13 mouse cellular contexts compared by ENCODE assay signal in genomic region chr2:164457942-164458341, GRCm38 (mm10). TPM values are rescaled to one million over a fixed set of nuclear protein-coding genes. Genes with fewer than 3 reads are reported as not detected.
DNase-seq lines count a peak whose midpoint lies in the region; ATAC-seq and TF ChIP-seq lines count a peak whose summit lies in the region.
"Had no signal": no experiment of that assay in that cellular context is flagged by ENCODE, and none has a peak within 500 bp of the region (broad histone marks: within the 10 kb centered on the region; RNA-seq: fewer than 3 reads in every experiment).

No protein-coding gene starts in this region.

- DNase-seq in liver, adult 2 months (ENCODE audit: extremely low read depth, low read depth, low spot score) = peak; percentile 97
- DNase-seq in liver = no peak
- DNase-seq in lung, adult 2 months = peak; percentile 55
- peak; percentile 77 for DNase-seq in yolk sac, embryonic 10.5 days (ENCODE audit: low spot score)
- DNase-seq in right cerebral cortex, postnatal 36 days (ENCODE audit: low spot score in 2 of 2) = no peak
- no peak for DNase-seq in testis, postnatal 10 days (ENCODE audit: low spot score)
- DNase-seq in gastrocnemius, postnatal 36 days = no peak
- DNase-seq: cerebellum, adult 18-20 months; gastrocnemius, adult 2 months had no signal

- peak overlapping the region; percentile 80 for H3K9ac ChIP-seq in liver, adult 2 months (ENCODE audit: low read depth, low read length)
- H3K9ac ChIP-seq in kidney, embryonic 16.5 days (replicated peaks; ENCODE audit: low read length) = peak overlapping the region; percentile 35; the same call in 1 of the 2 replicates
- H3K9ac ChIP-seq: embryonic facial prominence, embryonic 15.5 days; midbrain, embryonic 15.5 days had no signal

- H3K36me3 ChIP-seq in liver, adult 2 months (ENCODE audit: control insufficient read depth, insufficient read depth, low read length) = no peaks in the 10 kb centered on the region
- no peaks in the 10 kb centered on the region for H3K36me3 ChIP-seq in kidney, embryonic 16.5 days (ENCODE audit: insufficient read depth, low read length)

- no peak overlapping the region for H3K4me2 ChIP-seq in kidney, embryonic 16.5 days (replicated peaks; ENCODE audit: low read depth, low read length)
- H3K4me2 ChIP-seq: embryonic facial prominence, embryonic 15.5 days; midbrain, embryonic 15.5 days had no signal

- peak overlapping the region; percentile 21 for H3K4me3 ChIP-seq in liver, adult 2 months (ENCODE audit: insufficient read depth, low read depth, low read length)
- H3K4me3 ChIP-seq in kidney, embryonic 16.5 days (ENCODE audit: low read length) = no peak overlapping the region
- no peak overlapping the region for H3K4me3 ChIP-seq in lung, adult 2 months (replicated peaks; ENCODE audit: extremely low read depth, low read depth, low read length)
- H3K4me3 ChIP-seq: embryonic facial prominence, embryonic 15.5 days; gastrocnemius, adult 2 months; midbrain, embryonic 15.5 days had no signal

- peaks cover 6% of the 10 kb centered on the region; the same call in 1 of the 2 replicates for H3K79me2 ChIP-seq in liver, adult 2 months (ENCODE audit: control insufficient read depth, insufficient read depth, low read length)

- no peak for TF ChIP-seq POLR2A in liver, adult 2 months (IDR thresholded peaks at IDR 0.05; ENCODE audit: extremely low read depth, insufficient read depth, low read length)
- TF ChIP-seq POLR2A in lung, adult 2 months (IDR thresholded peaks at IDR 0.05; ENCODE audit: borderline replicate concordance, extremely low read depth, low read depth, low read length) = no peak

- peak overlapping the region; percentile 99 for H3K27ac ChIP-seq in liver, adult 2 months (replicated peaks; ENCODE audit: insufficient read depth, low read depth, low read length)
- H3K27ac ChIP-seq in kidney, embryonic 16.5 days (ENCODE audit: low read length) = peak overlapping the region; percentile 94
- H3K27ac ChIP-seq: embryonic facial prominence, embryonic 15.5 days; gastrocnemius, adult 2 months; midbrain, embryonic 15.5 days had no signal

- peaks cover 29% of the 10 kb centered on the region for H3K4me1 ChIP-seq in liver, adult 2 months (ENCODE audit: control insufficient read depth, insufficient read depth, low read length)
- peaks cover 45% of the 10 kb centered on the region for H3K4me1 ChIP-seq in kidney, embryonic 16.5 days (ENCODE audit: insufficient read depth, low read length)
- peaks cover 18% of the 10 kb centered on the region for H3K4me1 ChIP-seq in lung, adult 2 months (ENCODE audit: control insufficient read depth, insufficient read depth, low read length)

- H3K9me3 ChIP-seq in kidney, embryonic 16.5 days (ENCODE audit: low read length) = no peaks in the 10 kb centered on the region
- H3K9me3 ChIP-seq: embryonic facial prominence, embryonic 15.5 days; midbrain, embryonic 15.5 days had no signal

- ATAC-seq in kidney, embryonic 16.5 days (ENCODE audit: low FRiP score, low TSS enrichment) = no peak
- ATAC-seq: midbrain, embryonic 15.5 days had no signal

- WGBS in liver, adult 2 months = 13% methylated on average over 7 of the region's 7 CpGs
- WGBS in kidney, embryonic 16.5 days = 47% methylated on average over 7 of the region's 7 CpGs
- 49% methylated on average over 7 of the region's 7 CpGs for WGBS in lung, adult 2 months

- TF ChIP-seq CTCF in liver, adult 2 months (IDR thresholded peaks at IDR 0.05; ENCODE audit: low read depth, low read length) = no peak
- TF ChIP-seq CTCF in lung, adult 2 months (IDR thresholded peaks at IDR 0.05; ENCODE audit: insufficient read depth, low read length) = no peak

- intact Hi-C loops in gastrocnemius, postnatal 36 days (cut with DNase I) = loop anchor here (2.0 kb wide), 1 partner anchor 41 kb away; no protein-coding TSS in a partner anchor

- H3K27me3 ChIP-seq in liver, adult 2 months (ENCODE audit: control insufficient read depth, insufficient read depth, low read length) = no peaks in the 10 kb centered on the region
- no peaks in the 10 kb centered on the region for H3K27me3 ChIP-seq in kidney, embryonic 16.5 days (ENCODE audit: insufficient read depth, low read length)
- H3K27me3 ChIP-seq: embryonic facial prominence, embryonic 15.5 days; midbrain, embryonic 15.5 days had no signal

RNA-seq across cellular contexts. Expression of gene Sys1, which starts 1.2 kb away (rescaled TPM):
- total RNA-seq in liver, adult 2 months (2014; rRNA removed) = 33.7 and 40.9 TPM in 2 replicates
- polyA plus RNA-seq in liver, adult 2 months (2012; rRNA removed) = 145 and 157 TPM in 2 replicates
- polyA plus RNA-seq in kidney, embryonic 16.5 days (2015; fragmentation: Nextera tagmentation; extraction: Ambion mirVana) = 65.9 and 67.0 TPM in 2 replicates
- polyA plus RNA-seq in lung, adult 2 months (2012; rRNA removed) = 89.8 and 133 TPM in 2 replicates
- total RNA-seq in gastrocnemius, postnatal 36 days (2021) = 10 to 100 TPM; 17.2 to 20.3 TPM

RNA-seq across cellular contexts. Expression of gene Gm20458, which starts 2.8 kb away (rescaled TPM):
- 0.46 TPM in 1 of 2 replicates, not detected in the other for total RNA-seq in liver, adult 2 months (2014; rRNA removed)
- polyA plus RNA-seq in liver, adult 2 months (2012; rRNA removed) = 11.7 and 14.2 TPM in 2 replicates
- 8.1 and 14.0 TPM in 2 replicates for polyA plus RNA-seq in kidney, embryonic 16.5 days (2015; fragmentation: Nextera tagmentation; extraction: Ambion mirVana)
- 47.7 and 52.2 TPM in 2 replicates for polyA plus RNA-seq in lung, adult 2 months (2012; rRNA removed)
- total RNA-seq in gastrocnemius, postnatal 36 days (2021) = 1 to 10 TPM; 2.5 to 5.3 TPM

RNA-seq across cellular contexts. Expression of gene Sdc4, which starts 14.3 kb away (rescaled TPM):
- 511 and 573 TPM in 2 replicates for total RNA-seq in liver, adult 2 months (2014; rRNA removed)
- polyA plus RNA-seq in liver, adult 2 months (2012; rRNA removed) = 178 and 182 TPM in 2 replicates
- 204 and 209 TPM in 2 replicates for polyA plus RNA-seq in kidney, embryonic 16.5 days (2015; fragmentation: Nextera tagmentation; extraction: Ambion mirVana)
- polyA plus RNA-seq in lung, adult 2 months (2012; rRNA removed) = 75.1 and 91.1 TPM in 2 replicates
- total RNA-seq in gastrocnemius, postnatal 36 days (2021) = 10 to 100 TPM; 36.5 to 50.3 TPM

RNA-seq across cellular contexts. Expression of gene Trp53tg5, which starts 15.6 kb away (rescaled TPM):
- not detected in 2 replicates for total RNA-seq in liver, adult 2 months (2014; rRNA removed)
- not detected in 2 replicates for polyA plus RNA-seq in liver, adult 2 months (2012; rRNA removed)
- not detected in 2 replicates for polyA plus RNA-seq in kidney, embryonic 16.5 days (2015; fragmentation: Nextera tagmentation; extraction: Ambion mirVana)
- not detected in 2 replicates for polyA plus RNA-seq in lung, adult 2 months (2012; rRNA removed)
- not detected for total RNA-seq in gastrocnemius, postnatal 36 days (2021)
- total RNA-seq: gastrocnemius, adult 2 months had no signal
- polyA plus RNA-seq: embryonic facial prominence, embryonic 15.5 days; hindbrain, embryonic 11.5 days; midbrain, embryonic 15.5 days had no signal

RNA-seq across cellular contexts. Expression of gene Dbndd2, which starts 28.0 kb away (rescaled TPM):
- 8.1 and 10.1 TPM in 2 replicates for total RNA-seq in liver, adult 2 months (2014; rRNA removed)
- polyA plus RNA-seq in liver, adult 2 months (2012; rRNA removed) = 7.6 and 9.5 TPM in 2 replicates
- polyA plus RNA-seq in kidney, embryonic 16.5 days (2015; fragmentation: Nextera tagmentation; extraction: Ambion mirVana) = 12.6 and 18.2 TPM in 2 replicates
- polyA plus RNA-seq in lung, adult 2 months (2012; rRNA removed) = 52.6 and 72.9 TPM in 2 replicates
- 10 to 100 TPM; 24.6 to 25.8 TPM for total RNA-seq in gastrocnemius, postnatal 36 days (2021)

Comparison
In these comparisons a context has a peak if more than half of its experiments do, and no peak if none do; other contexts are left out.
1. DNase-seq: peak in liver, adult 2 months (single experiment), lung, adult 2 months (single experiment) and yolk sac, embryonic 10.5 days (single experiment); none in liver (single experiment), right cerebral cortex, postnatal 36 days (0 of 2), testis, postnatal 10 days (single experiment) and gastrocnemius, postnatal 36 days (0 of 2).